Mouse (Mus musculus) forelimb bud, embryonic 11.5 days (tissue): ENCODE results near the gene Klc4.

Experiments
- DNase-seq: peaks from one replicate; pipeline ENCODE4 v3.0.0-alpha.2; 2012; ENCODE audit warnings: low read depth, low spot score

Gene Klc4

GRCm38 (mm10) chr17:46651755-46652547, 6.1 kb upstream of the Klc4 start:
- no peak for DNase-seq

DNA sequence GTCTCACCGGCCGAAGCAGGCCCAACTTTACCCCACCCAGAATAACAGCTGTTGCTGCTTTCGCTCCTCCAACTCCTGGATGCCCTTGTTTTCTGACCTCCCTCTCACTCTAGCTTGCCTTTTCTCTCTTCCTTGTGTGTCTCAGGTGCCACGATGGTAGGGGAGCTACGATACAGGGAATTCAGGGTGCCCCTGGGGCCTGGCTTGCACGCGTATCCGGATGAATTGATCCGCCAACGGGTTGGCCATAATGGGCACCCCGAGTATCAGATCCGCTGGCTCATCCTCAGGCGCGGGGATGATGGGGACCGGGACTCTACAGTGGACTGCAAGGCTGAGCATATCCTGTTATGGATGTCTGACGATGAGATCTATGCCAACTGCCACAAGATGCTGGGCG, 5.5 kb upstream of the Klc4 start:
- no peak for DNase-seq

DNA sequence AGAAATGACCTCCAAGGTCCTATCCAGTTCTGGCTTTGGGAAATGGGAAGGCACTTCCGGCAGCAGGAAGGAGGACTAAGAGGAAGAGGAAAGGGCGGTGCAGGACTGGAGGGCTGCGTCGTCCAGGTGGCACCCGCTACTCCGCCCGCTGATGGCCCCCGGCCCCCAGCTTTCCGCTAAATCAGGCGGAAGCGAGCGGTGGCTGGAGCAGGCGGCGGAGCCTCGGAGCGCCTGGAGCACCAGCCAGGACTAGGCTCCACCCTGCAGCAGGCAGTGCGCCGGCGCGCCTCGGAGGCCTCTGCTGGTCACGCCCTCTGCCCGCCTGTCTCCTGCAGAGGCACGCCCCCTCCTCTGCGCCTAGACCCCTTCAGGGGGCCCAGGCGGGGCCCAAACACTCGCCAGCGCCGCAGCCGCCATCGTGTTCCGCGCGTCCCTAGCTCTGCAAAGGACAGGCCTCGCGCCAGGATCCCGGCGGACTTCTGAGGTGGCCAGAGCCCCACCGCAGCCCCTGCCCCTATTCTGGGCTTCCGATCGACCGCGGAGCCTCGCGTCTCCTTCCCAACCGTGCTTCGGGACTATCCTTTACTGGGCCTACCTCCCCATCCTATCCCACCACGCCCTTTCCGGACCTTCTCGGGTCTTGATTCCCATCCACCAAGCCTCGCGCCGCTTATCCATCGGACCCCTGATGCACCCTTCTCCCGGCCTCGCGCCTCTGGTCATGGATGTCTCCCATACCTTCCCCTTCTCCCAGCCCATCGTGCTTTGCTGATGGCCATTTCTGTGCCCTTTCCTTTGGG, 4.6 kb upstream of the Klc4 start, which contains the start of gene Cul7:
Cul7 (plus strand) TSS at position 106 of the 800 bp plus-strand sequence.
- DNase-seq: peak; percentile 92

GRCm38 (mm10) chr17:46649811-46650210, 4.0 kb upstream of the Klc4 start:
- no peak for DNase-seq

DNA sequence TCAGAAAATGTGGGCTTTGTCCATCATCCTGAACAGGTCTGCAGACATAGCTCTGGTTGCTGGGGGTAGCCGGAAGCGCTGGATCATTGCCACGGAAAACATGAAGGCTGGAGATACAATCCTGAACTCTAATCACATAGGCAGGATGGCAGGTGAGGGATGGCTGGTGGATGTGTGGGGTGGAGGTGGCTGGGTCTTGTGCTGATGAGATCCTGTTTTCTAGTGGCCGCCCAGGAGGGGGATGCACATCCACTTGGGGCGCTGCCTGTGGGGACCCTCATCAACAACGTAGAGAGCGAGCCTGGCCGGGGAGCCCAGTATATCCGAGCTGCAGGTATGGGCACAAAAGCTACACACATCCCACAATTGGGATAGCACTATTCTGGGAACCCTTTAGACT, 2.6 kb upstream of the Klc4 start:
- DNase-seq: no peak

DNA sequence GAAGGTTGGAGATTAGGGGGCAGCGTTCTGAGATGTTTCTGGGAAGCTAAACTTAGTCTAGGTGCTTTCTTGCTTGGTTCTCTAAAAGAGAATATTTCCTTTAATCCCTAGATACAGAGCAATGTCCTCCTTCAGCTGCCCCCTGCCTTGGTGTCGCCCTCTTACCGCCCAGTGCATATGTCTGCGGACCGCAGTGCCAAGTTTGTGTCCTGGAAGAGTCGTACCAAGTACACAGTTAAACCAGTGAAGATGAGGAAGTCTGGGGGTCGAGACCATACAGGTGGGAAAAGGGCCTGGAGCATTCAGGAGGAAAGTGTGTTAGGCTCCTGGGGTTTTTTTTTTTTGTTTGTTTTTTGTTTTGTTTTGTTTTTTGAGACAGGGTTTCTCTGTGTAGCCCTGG, 1.5 kb upstream of the Klc4 start:
- no peak for DNase-seq

DNA sequence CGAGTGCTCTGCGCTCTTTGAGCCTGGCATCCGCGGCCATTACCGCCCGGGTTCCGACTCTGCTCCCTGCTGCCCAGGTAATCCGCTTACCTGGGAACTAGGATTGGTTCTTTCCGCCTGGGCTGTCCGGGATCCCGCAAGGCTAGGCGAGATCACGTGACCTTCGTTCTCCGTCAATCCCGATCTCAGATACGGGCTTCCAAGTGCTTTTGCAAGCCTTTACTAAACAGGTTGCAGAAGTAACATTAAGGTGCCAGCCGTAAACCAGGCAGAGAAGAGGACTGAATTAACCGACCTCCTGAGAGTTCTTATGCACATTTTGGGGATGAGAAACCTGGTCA, 470 bp upstream of the Klc4 start:
- DNase-seq: no peak

GRCm38 (mm10) chr17:46644916-46645475, 826 bp downstream of the Klc4 start:
- DNase-seq: no peak

- no peak for DNase-seq
Measured at GRCm38 (mm10) chr17:46644152-46644805, 1.5 kb downstream of the Klc4 start.

DNA sequence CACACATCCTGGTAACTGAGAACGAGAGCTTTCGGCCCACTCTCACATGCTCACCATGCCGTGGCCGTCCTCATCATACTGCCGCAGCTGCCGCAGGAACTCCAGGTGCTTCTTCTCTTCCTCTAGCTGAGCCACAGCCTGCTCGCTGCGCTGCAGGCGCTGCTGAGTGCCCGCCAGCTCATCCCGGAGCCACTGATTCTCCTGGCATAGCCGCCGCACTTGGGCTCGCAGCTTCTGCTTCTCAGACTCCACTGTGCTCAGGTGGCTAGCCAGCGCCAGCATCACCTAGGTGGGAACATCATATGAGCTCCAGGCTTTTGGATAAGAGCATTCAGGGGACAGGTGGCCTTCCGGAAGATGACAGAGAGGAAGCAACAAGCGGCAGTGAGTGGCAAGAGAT, 3.8 kb downstream of the Klc4 start:
- DNase-seq: no peak

DNA sequence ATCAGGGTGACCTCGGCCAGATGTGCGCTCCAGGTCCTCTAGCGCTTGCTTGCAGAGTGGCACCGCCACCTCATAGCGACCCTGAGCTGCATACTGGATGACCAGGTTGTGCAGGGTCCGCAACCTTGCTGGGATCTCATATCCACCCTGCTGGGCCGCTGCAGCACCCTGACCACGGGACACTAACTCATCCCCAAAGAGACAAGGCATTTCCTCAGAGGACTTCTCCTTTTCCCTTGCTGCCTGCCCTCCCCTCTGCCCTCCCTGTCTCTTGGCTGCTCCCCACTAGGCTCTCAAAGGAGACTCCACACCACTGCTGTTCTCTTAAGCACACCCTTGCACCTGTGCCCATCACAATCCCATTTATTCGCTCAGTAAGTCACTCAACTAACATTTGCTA, 5.9 kb downstream of the Klc4 start:
- DNase-seq: no peak

GRCm38 (mm10) chr17:46636831-46637523, 8.8 kb downstream of the Klc4 start:
- peak; percentile 74 for DNase-seq

- peak; percentile 70 for DNase-seq
Measured at GRCm38 (mm10) chr17:46629685-46630441, 16.0 kb downstream of the Klc4 start.

- DNase-seq: peak; percentile 78
Measured at GRCm38 (mm10) chr17:46628791-46629684, 16.8 kb downstream of the Klc4 start, which contains the start of gene Ptk7. TSS of gene Ptk7 (minus strand) at chr17:46629504.

DNA sequence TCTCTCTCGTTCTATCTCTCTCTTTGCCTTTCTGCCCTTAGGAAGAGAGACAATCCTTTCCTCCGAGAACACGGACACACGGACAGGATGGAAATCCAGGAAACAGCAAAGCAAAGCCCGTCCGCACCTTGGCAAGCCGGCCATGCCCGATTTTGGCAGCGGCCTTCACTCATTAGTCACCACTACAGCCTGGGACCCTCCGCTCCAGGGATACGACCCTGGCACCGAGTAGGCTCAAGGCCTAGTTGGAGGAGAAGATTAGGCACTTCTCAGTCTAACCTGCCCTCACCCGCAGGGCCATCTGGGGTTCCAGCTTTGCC, 17.4 kb downstream of the Klc4 start:
- no peak for DNase-seq

DNA sequence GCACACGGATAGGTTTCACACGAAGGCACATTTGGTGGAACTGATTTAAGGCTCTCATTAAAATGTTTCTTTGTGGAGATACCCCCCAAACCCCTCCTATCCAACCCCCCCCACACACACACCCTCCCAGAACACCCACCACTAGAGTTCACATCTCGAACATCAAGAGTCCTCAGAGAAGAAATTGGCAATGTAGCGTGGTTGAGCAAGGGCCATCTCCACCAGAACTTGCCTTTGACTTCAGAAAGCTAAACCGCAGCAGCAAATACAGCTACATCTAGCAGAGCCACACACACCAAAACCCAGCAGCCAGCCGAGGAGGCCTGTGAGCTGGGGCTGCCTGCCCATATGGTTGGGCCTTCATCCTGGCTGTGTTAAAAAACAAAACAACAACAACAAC, 18.4 kb downstream of the Klc4 start:
- no peak for DNase-seq

GRCm38 (mm10) chr17:46624598-46624997, 21.2 kb downstream of the Klc4 start:
- no peak for DNase-seq

GRCm38 (mm10) chr17:46623819-46624557, 21.8 kb downstream of the Klc4 start:
- no peak for DNase-seq

DNA sequence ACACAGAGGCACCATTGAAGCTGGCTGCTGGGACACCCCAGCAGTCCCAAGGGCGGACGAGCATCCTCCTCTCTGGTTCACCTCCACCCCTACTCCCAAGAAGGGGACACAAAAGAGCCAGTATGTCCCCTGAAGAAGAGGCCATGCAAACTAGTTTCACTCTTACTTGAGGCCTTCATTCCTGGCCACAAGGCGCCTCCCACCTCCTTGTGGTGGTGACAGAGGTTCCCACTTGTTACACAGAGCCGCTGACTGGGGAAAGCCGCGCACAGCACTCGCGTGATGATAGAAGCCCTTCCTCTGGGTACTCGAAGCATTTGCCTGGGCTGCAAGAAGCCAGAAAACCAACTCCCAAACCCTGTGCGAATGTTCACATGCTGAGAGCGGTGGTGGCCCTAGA, 23.6 kb downstream of the Klc4 start:
- DNase-seq: no peak
